Mouse (Mus musculus): Measurements from ENCODE around the gene Pdgfa.

Pdgfa gene

DNA sequence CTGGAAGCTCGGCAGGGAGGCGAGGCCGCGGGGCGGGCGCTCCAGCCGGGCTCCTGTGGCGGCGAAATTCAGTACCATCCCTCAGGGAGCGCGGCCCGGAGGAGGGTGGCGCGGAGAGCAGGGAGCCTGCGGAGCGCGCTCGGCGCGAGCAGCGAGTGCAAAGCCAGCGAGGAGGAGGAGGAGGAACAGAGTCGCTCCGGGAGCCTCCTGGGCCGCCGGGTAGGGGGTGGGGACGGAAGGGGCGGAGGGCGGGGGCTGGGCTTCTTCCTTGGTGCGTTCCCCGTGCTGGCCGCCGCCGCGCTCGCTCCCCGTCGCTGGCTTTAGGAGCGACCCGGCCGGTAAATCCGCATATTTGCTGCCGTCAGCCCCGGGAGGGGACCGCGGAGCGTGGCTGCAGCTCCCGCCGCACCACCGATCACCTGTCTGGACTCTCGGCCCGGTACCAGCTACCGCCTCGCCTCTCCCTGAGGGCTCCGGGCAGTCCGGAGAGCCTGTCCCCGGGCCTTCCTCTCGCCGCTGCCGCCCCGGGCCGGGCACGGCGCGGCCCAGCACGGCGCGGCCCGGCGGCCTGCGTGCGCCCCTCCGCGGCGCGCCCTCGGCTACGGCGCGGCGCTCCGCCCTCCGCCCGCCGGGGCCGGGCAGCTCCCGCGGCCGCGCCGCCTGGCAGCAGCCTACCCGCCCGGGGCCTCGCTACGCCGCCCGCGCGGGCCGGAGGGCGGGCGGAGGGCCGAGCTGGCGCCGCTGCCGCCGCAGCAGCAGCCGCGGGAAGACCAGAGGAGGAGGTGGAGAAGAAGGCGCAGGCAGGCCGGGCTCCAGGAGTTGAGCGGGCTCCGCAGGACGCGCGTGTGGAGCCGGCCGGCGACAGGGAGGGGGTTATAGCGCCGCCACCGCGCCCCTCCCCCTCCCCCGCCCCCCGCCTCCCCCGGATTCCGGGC, 2.1 kb downstream of the Pdgfa start:
- DNase-seq: peak; percentile 74 to 80

GRCm38 (mm10) chr5:138994108-138994785, 2.9 kb downstream of the Pdgfa start:
- DNase-seq: peak in 1 of 2 experiments; percentile 30

DNA sequence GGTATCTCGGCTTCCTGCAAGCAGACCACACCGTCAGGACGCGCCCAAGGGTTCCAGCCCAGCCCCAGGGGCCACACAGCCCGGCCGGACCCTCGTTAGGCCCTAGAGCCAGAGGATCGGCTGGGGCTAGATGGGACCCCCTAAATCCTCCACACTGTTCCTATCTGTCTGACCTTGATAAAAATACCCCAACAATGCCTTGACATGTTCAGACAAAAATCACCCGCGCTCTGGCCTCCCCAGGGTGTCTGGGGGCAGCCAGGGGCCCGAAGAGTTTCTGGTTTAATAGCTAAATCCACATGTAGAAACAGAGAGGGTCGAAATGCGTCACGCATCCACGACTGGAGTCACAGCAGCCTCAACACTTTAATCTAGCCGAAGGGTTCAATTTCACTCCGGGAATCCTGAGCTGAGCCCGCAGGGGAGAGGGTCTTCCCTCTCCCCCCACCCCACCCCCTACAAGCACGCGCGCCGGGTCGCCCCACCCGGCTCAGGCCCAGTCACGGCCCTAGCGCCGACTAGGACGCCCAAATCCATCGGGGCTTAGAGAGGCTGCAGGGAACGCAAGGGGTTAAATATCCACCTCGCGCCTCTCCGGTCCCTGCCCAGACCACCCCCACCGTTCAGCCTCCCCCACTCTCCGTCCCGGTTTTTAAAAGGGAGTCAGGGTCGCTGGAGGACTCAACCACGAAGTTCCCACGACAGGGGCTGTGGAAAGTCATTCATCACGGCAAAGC, 3.6 kb downstream of the Pdgfa start:
- DNase-seq: no peak

- DNase-seq: peak in 1 of 2 experiments; percentile 53
Measured at GRCm38 (mm10) chr5:138992611-138993370, 4.4 kb downstream of the Pdgfa start.

DNA sequence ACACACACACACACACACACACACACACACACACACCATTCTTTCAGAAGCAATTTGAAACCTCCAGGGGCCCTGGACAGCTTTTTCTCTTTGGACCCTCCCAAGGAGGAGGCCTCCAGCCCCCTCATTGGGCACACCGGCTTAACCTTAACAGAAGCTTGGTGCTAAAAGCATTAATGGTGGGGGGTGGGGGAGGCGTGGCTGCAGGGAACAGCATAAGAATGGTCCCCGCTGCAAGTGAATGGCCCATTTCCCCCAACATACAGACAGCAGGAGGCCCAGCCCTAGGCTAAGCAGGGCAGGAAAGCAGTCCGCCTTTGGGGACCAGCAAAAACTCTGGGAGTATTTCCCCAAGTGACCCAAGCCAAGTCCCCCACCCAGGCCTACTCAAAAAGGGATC, 5.4 kb downstream of the Pdgfa start:
- DNase-seq: no peak

DNA sequence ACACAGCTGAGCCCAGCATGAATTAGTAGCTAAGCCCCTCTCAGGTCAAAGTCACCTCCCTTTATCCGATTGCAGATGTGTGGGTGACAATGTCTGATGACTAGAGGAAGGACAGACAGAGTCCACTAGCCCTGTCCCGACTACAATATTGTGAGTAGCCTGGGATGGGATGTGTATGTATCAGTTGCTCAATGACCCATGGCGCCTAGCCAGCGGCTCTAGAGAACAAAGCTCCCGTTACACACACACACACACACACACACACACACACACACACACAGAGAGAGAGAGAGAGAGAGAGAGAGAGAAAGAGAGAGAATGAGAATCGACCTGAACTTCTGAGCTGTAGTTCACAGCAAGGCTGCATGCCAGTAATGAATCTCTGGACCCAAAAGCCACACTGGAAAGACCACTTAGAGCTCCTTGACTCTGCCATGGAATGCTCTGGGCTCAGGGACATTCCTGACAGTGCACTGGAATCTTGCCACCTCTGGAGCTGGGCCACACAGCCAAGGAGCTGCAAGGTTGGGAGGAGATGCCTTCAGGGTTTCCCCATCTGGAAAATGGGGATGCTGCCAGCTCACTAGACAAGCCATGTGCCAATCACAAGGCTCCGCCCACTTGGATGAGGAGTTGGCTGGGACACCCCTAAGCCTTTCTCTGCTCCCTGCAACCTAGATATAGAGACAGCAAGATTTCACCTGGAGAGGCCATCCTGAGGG, 6.3 kb downstream of the Pdgfa start:
- peak in 1 of 2 experiments; percentile 50 for DNase-seq

DNA sequence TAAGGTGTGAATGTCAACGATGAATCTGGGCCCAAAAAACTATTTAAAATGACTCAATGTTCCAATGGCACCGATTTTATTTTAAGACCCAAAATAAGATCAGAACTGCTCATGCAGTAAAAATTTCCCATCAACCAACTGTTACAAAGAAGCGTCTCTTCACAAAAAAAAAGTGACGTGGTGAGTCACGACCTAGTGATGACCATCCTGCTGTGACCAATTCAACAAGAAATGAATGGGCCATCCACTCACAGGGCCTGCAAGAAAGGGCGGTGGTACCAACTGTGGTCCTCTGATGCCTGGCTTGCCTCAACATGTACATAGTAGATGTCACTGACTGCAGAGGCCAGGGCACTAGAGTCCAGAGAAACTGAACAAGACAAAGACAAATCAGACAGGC, 7.6 kb downstream of the Pdgfa start:
- no peak for DNase-seq

DNA sequence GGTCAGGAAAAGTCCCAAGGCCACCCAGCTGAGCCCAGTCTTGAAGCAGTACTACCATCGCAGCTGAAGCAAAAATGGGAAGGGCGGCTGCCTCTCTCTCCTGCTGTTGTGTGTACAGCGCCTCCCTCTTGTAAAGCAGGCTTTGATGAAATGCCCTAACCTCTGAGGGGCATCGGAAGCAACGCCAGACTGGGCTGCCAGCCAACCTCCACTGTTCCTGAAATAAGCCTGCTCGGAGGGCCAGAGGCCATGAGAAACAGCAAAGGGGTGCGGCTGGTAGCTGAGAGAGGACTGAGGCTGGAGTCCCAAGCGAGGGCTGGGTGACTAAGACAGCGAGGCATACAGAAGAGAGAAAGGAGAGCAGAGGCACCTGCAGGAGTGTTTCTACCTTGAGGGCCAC, 8.4 kb downstream of the Pdgfa start:
- peak; percentile 73 to 75 for DNase-seq

DNA sequence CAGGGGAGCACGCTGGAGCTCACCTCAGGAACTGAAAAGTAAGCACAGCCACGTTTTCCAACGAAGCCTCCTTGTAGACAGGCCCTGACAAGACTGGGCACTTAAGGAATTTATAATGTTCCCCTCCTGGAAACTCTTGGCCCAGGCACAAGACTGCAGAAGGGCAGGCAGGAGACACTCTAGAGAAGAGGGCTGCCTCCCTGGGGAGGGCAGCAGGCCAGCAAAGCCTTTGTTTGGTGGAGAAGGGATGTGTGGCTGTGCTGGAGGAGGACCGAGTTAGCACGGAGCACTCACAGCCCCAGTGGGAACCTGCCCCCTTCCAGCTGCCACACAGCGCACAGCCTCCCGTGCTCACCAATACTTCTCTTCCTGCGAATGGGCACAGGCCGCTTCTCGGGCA, 9.2 kb downstream of the Pdgfa start:
- DNase-seq: no peak

GRCm38 (mm10) chr5:138981921-138982320, 15.2 kb downstream of the Pdgfa start:
- no peak for DNase-seq

- DNase-seq: peak; percentile 92 to 93
Measured at GRCm38 (mm10) chr5:138980608-138981007, 16.6 kb downstream of the Pdgfa start.

DNA sequence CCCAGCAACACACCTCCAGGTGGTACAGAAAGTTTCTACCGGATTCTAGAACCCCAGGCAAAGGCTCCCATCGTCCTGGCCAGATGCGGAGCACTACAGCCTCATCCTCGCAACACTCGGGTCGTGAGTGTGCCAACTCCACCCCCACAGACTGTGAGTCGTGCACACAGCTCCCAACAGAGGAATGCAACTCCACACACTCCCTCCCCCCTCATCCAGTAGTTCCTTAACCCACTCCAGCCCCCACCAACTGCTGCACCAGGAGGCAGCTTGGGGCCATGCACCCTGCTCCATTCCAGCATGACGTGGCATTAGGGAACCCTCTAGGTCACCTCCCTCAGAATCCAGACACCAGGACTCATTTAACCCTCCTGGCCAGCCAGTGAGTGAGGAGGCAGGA, 17.3 kb downstream of the Pdgfa start:
- DNase-seq: peak; percentile 23 to 47

- no peak for DNase-seq
Measured at GRCm38 (mm10) chr5:138977759-138978158, 19.4 kb downstream of the Pdgfa start.

DNA sequence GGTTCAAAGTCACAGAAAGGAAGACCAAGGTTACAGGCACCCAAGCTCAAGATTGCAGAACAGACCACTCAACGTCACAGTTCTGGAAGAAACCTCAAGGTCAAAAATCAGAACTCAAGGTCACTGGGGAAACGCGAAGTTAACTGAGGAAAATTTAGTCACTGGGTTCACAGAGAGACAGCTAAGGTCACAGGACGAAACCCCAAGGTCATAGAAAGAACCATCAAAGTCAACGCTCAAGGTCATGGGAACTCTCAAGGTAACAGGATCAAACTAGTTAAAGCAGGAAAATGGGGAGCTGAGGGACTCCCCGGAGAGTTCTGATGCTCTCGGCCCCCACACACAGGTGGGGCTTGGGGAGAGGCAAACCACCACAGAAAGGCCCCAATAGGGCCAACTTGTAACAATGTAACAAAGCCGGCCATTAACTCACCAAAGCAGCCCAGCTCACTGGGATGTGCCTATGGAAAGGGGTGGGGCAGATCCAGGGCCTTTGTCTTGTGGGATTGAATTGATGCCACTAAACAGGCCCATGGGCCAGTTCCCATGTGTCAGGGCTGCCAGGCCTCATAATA, 22.2 kb downstream of the Pdgfa start:
- no peak for DNase-seq

GRCm38 (mm10) chr5:138973480-138973879, 23.7 kb downstream of the Pdgfa start:
- DNase-seq: no peak

DNA sequence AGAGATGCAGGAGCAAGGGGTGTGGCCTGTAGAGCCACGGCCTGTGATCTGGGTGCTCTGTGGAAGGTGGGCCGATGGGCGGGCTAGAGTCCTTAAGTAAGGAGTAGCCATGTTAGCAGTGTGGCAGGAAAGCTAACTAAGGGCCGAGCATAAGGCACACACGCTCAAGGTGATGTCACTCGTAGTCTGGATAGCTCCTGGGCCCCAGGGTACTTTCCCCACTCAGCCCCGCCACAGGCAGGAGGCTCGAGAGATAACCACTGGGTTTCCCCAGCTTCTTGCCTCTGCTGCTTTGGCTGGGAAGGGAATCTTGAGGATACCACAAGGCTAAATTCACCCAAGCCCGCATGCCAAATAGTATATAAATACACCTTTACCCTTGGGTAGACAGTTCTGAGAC, 25.8 kb downstream of the Pdgfa start:
- DNase-seq: no peak

GRCm38 (mm10) chr5:138970056-138970490, 27.1 kb downstream of the Pdgfa start:
- DNase-seq: peak in 1 of 2 experiments; percentile 32

- DNase-seq: no peak
Measured at GRCm38 (mm10) chr5:138966033-138966724, 31.0 kb downstream of the Pdgfa start.

DNA sequence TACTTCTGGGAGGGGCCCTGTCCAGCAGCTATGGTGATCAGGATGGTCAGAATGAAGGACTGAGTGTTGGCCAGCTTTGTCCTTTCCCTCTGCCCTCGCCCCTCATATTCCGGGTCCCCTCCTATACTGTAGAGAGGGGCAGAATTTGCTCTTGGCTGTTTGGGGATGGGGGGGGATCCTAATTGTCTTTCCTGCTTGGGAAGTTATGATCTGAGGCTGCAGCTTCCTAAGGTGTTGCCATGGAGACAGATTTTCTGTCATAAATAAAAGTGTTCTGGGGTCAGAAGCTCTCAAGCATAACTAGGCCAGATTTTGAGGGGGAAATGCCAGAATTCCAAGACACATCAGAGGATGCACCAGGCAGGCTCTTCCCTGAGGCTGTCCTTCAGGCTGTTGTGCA, 31.6 kb downstream of the Pdgfa start:
- DNase-seq: no peak

GRCm38 (mm10) chr5:138956427-138956833, 40.7 kb downstream of the Pdgfa start:
- DNase-seq: no peak

DNA sequence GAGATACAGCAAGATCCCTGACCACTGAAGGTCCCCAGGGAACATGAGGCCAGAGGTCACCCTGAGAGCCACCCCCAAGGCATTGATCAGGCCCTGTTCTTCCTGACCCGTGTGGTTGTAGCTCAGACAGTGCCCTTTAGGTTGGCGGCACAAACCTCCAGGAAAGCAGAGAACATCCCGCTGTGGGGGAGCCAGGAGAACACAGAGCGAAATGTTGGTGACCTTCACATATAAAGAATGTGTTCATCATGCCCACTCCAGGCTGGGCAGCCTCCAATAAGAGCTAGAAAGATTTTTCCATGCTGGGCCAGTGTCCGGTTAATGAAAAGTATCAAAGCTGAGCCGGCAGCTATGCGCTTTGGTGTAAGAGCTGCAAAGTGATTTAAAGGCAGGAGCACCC, 43.2 kb downstream of the Pdgfa start:
- DNase-seq: no peak

Data from kidney, adult 8-10 months (tissue).